Mouse (Mus musculus): Measurements from ENCODE around the gene Ppme1. TPM values are rescaled to one million over a fixed set of nuclear protein-coding genes. Genes with fewer than 3 reads are reported as not detected.

Ppme1 gene
- polyA plus RNA-seq, 1 experiment from 2014 or later: 53.3 TPM

- H3K4me1 ChIP-seq (ENCODE audit: control insufficient read depth, insufficient read depth, low read length): peaks cover 4% of the 10 kb centered on the region; the same call in 1 of the 2 replicates
- DNase-seq (ENCODE audit: low spot score) (no peak), ATAC-seq (ENCODE audit: low read depth) (no peak)
- no peak overlapping the region for H3K4me3 ChIP-seq (ENCODE audit: low read depth, low read length)
- peaks cover 14% of the 10 kb centered on the region; the same call in 1 of the 2 replicates for H3K36me3 ChIP-seq (ENCODE audit: control insufficient read depth, insufficient read depth, low read length)
- H3K4me2 ChIP-seq (ENCODE audit: low read depth, low read length): no peak overlapping the region
- peak overlapping the region; percentile 87; the same call in 1 of the 2 replicates for H3K27ac ChIP-seq (replicated peaks; ENCODE audit: low read depth, low read length)
- H3K9me3 ChIP-seq (ENCODE audit: control insufficient read depth, low read length): no peaks in the 10 kb centered on the region
- no peaks in the 10 kb centered on the region for H3K27me3 ChIP-seq (replicated peaks; ENCODE audit: control insufficient read depth, insufficient read depth, low read length)
- 70% methylated on average over 3 of the region's 3 CpGs for WGBS
- H3K9ac ChIP-seq (ENCODE audit: low read depth, low read length): no peak overlapping the region
Observed at GRCm38 (mm10) chr7:100301390-100301789, 70.7 kb downstream of the Ppme1 start.

GRCm38 (mm10) chr7:100298861-100299510 is 73.1 kb downstream of the Ppme1 start:
- no peak overlapping the region for H3K4me3 ChIP-seq (ENCODE audit: low read depth, low read length)
- peak; percentile 51; the same call in 1 of the 2 replicates for ATAC-seq (ENCODE audit: low read depth)
- H3K4me1 ChIP-seq (ENCODE audit: control insufficient read depth, insufficient read depth, low read length): peaks cover 4% of the 10 kb centered on the region; the same call in 1 of the 2 replicates
- H3K9ac ChIP-seq (ENCODE audit: low read depth, low read length): no peak overlapping the region
- H3K4me2 ChIP-seq (ENCODE audit: low read depth, low read length): no peak overlapping the region
- no peaks in the 10 kb centered on the region for H3K27me3 ChIP-seq (replicated peaks; ENCODE audit: control insufficient read depth, insufficient read depth, low read length)
- whole genome bisulfite sequencing: 59% methylated on average over 14 of the region's 14 CpGs
- peaks cover 27% of the 10 kb centered on the region; the same call in 1 of the 2 replicates for H3K36me3 ChIP-seq (ENCODE audit: control insufficient read depth, insufficient read depth, low read length)
- H3K27ac ChIP-seq (replicated peaks; ENCODE audit: low read depth, low read length): no peak overlapping the region
- peak; percentile 54 for DNase-seq (ENCODE audit: low spot score)
- H3K9me3 ChIP-seq (ENCODE audit: control insufficient read depth, low read length): no peaks in the 10 kb centered on the region

GRCm38 (mm10) chr7:100296699-100297098 is 75.4 kb downstream of the Ppme1 start:
- no peak overlapping the region for H3K4me3 ChIP-seq (ENCODE audit: low read depth, low read length)
- H3K36me3 ChIP-seq (ENCODE audit: control insufficient read depth, insufficient read depth, low read length): peaks cover 38% of the 10 kb centered on the region; the same call in 1 of the 2 replicates
- no peaks in the 10 kb centered on the region for H3K27me3 ChIP-seq (replicated peaks; ENCODE audit: control insufficient read depth, insufficient read depth, low read length)
- ATAC-seq (ENCODE audit: low read depth) (no peak), DNase-seq (ENCODE audit: low spot score) (no peak)
- WGBS: 72% methylated on average over 6 of the region's 6 CpGs
- no peaks in the 10 kb centered on the region for H3K9me3 ChIP-seq (ENCODE audit: control insufficient read depth, low read length)
- no peak overlapping the region for H3K4me2 ChIP-seq (ENCODE audit: low read depth, low read length)
- no peak overlapping the region for H3K9ac ChIP-seq (ENCODE audit: low read depth, low read length)
- no peaks in the 10 kb centered on the region; the same call in 1 of the 2 replicates for H3K4me1 ChIP-seq (ENCODE audit: control insufficient read depth, insufficient read depth, low read length)
- H3K27ac ChIP-seq (replicated peaks; ENCODE audit: low read depth, low read length): no peak overlapping the region

- H3K36me3 ChIP-seq (ENCODE audit: control insufficient read depth, insufficient read depth, low read length): peaks cover 42% of the 10 kb centered on the region; the same call in 1 of the 2 replicates
- H3K4me2 ChIP-seq (ENCODE audit: low read depth, low read length): no peak overlapping the region
- H3K4me3 ChIP-seq (ENCODE audit: low read depth, low read length): no peak overlapping the region
- 89% methylated on average over 2 of the region's 2 CpGs for WGBS
- no peaks in the 10 kb centered on the region for H3K4me1 ChIP-seq (ENCODE audit: control insufficient read depth, insufficient read depth, low read length)
- ATAC-seq (ENCODE audit: low read depth) (no peak), DNase-seq (ENCODE audit: low spot score) (no peak)
- no peaks in the 10 kb centered on the region for H3K9me3 ChIP-seq (ENCODE audit: control insufficient read depth, low read length)
- H3K27ac ChIP-seq (replicated peaks; ENCODE audit: low read depth, low read length): no peak overlapping the region
- no peak overlapping the region for H3K9ac ChIP-seq (ENCODE audit: low read depth, low read length)
- H3K27me3 ChIP-seq (replicated peaks; ENCODE audit: control insufficient read depth, insufficient read depth, low read length): no peaks in the 10 kb centered on the region
Observed at GRCm38 (mm10) chr7:100295745-100296144, 76.4 kb downstream of the Ppme1 start.

DNA sequence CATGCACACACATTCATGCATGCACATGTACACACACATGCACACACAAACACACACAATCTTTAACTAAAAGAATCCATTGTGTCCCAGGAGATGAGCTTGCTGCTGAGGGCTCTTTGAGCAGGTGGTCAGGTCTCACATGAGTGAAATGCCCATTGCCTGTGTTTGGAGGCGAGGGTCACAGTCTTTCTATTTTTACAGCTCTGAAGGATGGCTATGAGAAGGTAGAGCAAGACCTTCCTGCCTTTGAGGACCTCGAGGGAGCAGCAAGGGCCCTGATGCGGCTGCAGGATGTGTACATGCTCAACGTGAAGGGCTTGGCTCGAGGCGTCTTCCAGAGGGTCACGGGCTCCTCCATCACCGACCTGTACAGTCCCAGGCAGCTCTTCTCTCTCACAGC is 78.6 kb downstream of the Ppme1 start:
- no peak overlapping the region for H3K27ac ChIP-seq (replicated peaks; ENCODE audit: low read depth, low read length)
- peaks cover 14% of the 10 kb centered on the region for H3K4me1 ChIP-seq (ENCODE audit: control insufficient read depth, insufficient read depth, low read length)
- H3K27me3 ChIP-seq (replicated peaks; ENCODE audit: control insufficient read depth, insufficient read depth, low read length): no peaks in the 10 kb centered on the region
- H3K9me3 ChIP-seq (ENCODE audit: control insufficient read depth, low read length): no peaks in the 10 kb centered on the region
- DNase-seq (ENCODE audit: low spot score) (no peak), ATAC-seq (ENCODE audit: low read depth) (no peak)
- WGBS: 88% methylated on average over 8 of the region's 8 CpGs
- no peak overlapping the region for H3K4me3 ChIP-seq (ENCODE audit: low read depth, low read length)
- H3K9ac ChIP-seq (ENCODE audit: low read depth, low read length): no peak overlapping the region
- H3K4me2 ChIP-seq (ENCODE audit: low read depth, low read length): no peak overlapping the region
- peaks cover 43% of the 10 kb centered on the region; the same call in 1 of the 2 replicates for H3K36me3 ChIP-seq (ENCODE audit: control insufficient read depth, insufficient read depth, low read length)

GRCm38 (mm10) chr7:100288622-100289021 is 83.5 kb downstream of the Ppme1 start:
- H3K9ac ChIP-seq (ENCODE audit: low read depth, low read length): peak overlapping the region; percentile 48
- no peaks in the 10 kb centered on the region for H3K27me3 ChIP-seq (replicated peaks; ENCODE audit: control insufficient read depth, insufficient read depth, low read length)
- H3K4me1 ChIP-seq (ENCODE audit: control insufficient read depth, insufficient read depth, low read length): peaks cover 37% of the 10 kb centered on the region
- ATAC-seq (ENCODE audit: low read depth) (peak; percentile 87), DNase-seq (ENCODE audit: low spot score) (peak; percentile 94)
- no peaks in the 10 kb centered on the region for H3K9me3 ChIP-seq (ENCODE audit: control insufficient read depth, low read length)
- peak overlapping the region; percentile 95 for H3K27ac ChIP-seq (replicated peaks; ENCODE audit: low read depth, low read length)
- H3K4me2 ChIP-seq (ENCODE audit: low read depth, low read length): peak overlapping the region; percentile 92
- H3K36me3 ChIP-seq (ENCODE audit: control insufficient read depth, insufficient read depth, low read length): 0 out of 2 replicates have a peak, but pooled peaks cover 17% of the 10 kb centered on the region
- H3K4me3 ChIP-seq (ENCODE audit: low read depth, low read length): peak overlapping the region; percentile 18
- WGBS: 14% methylated on average over 11 of the region's 11 CpGs

GRCm38 (mm10) chr7:100287748-100288578 is 84.1 kb downstream of the Ppme1 start:
- Histone ChIP-seq H3K36me3 (ENCODE audit: control insufficient read depth, insufficient read depth, low read length) (0 out of 2 replicates have a peak, but pooled peaks cover 12% of the 10 kb centered on the region), H3K4me2 (ENCODE audit: low read depth, low read length) (peak overlapping the region; percentile 92), H3K27me3 (replicated peaks; ENCODE audit: control insufficient read depth, insufficient read depth, low read length) (no peaks in the 10 kb centered on the region), H3K9me3 (ENCODE audit: control insufficient read depth, low read length) (no peaks in the 10 kb centered on the region), H3K9ac (ENCODE audit: low read depth, low read length) (peak overlapping the region; percentile 48), H3K27ac (replicated peaks; ENCODE audit: low read depth, low read length) (peak overlapping the region; percentile 95), H3K4me3 (ENCODE audit: low read depth, low read length) (peak overlapping the region; percentile 18), H3K4me1 (ENCODE audit: control insufficient read depth, insufficient read depth, low read length) (peaks cover 39% of the 10 kb centered on the region)
- ATAC-seq (ENCODE audit: low read depth) (peak; percentile 94), DNase-seq (ENCODE audit: low spot score) (peak; percentile 98)
- WGBS: 3% methylated on average over 7 of the region's 7 CpGs

DNA sequence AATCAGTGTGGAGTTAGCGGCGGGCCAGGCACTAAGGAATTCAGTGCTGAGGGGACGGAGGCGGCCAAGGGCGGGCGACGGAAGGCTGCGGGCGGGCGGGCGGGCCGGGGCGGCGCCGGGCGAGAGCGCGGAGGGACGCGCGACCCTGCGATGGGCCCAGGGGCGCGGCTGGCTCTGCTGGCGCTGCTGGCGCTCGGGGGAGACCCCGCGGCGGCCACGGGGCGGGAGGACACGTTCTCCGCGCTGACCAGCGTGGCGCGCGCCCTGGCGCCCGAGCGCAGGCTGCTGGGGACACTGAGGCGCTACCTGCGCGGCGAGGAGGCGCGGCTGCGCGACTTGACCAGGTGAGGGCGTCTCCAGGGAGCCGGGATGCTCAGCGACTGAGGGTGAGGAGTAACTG is 86.7 kb downstream of the Ppme1 start, which contains the start of gene P4ha3:
Gene P4ha3 (plus strand): TSS at position 138 of the 400 bp plus-strand sequence.
- WGBS: under 1% methylated on average over 25 of the region's 53 CpGs
- DNase-seq (ENCODE audit: low spot score): peak; percentile 30
- Histone ChIP-seq H3K36me3 (ENCODE audit: control insufficient read depth, insufficient read depth, low read length) (no peaks in the 10 kb centered on the region), H3K27me3 (replicated peaks; ENCODE audit: control insufficient read depth, insufficient read depth, low read length) (no peaks in the 10 kb centered on the region), H3K4me1 (ENCODE audit: control insufficient read depth, insufficient read depth, low read length) (peaks cover 39% of the 10 kb centered on the region), H3K9ac (ENCODE audit: low read depth, low read length) (peak within 1 kb of the TSS; percentile 72), H3K9me3 (ENCODE audit: control insufficient read depth, low read length) (no peaks in the 10 kb centered on the region), H3K4me2 (ENCODE audit: low read depth, low read length) (peak within 1 kb of the TSS; percentile 92), H3K4me3 (ENCODE audit: low read depth, low read length) (peak within 1 kb of the TSS; percentile 55), H3K27ac (replicated peaks; ENCODE audit: low read depth, low read length) (peak within 1 kb of the TSS; percentile 95)
- peak; percentile 14; the same call in 1 of the 2 replicates for ATAC-seq (ENCODE audit: low read depth)

Measured in embryonic facial prominence, embryonic 14.5 days (tissue).